Mouse (Mus musculus): ENCODE results near the gene Lsm4. TPM values are rescaled to one million over a fixed set of nuclear protein-coding genes. Genes with fewer than 3 reads are reported as not detected.

Gene Lsm4
- total and polyA plus RNA-seq, 3 experiments: 143 to 240 (median 168) TPM

DNA sequence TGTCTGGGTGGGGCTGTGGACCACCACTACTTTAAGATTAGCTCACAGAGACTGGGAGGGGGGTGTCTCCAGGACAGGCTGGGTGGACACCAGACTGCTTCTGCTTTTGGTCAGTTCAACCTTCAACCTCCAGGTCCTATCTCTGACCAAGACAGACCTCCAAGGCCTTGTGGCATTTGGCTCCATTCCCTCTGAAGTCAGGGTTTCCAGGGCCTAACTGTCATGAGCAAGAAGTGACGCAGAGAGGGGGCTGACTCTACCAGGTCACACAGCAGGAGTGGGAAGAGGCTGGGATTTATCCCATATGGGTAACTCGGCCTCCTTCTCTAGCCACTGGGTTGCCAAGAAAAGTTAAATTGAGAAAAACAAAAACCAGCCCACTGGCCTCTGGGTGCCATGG is 15.3 kb upstream of the Lsm4 start:
- H3K27ac ChIP-seq (ENCODE audit: insufficient read depth, low read depth): no peak overlapping the region
- TF ChIP-seq MXI1 (IDR thresholded peaks at IDR 0.05; ENCODE audit: low read depth, low read length): no peak
- TF ChIP-seq BHLHE40 (IDR thresholded peaks at IDR 0.05; ENCODE audit: low read depth, low read length): no peak
- TF ChIP-seq ZKSCAN1 (IDR thresholded peaks at IDR 0.05; ENCODE audit: borderline replicate concordance, low read depth, low read length): no peak
- no peak for TF ChIP-seq MAX (IDR thresholded peaks at IDR 0.05; ENCODE audit: low read length)
- TF ChIP-seq UBTF (IDR thresholded peaks at IDR 0.05; ENCODE audit: low read depth, low read length): no peak
- TF ChIP-seq SIN3A (IDR thresholded peaks at IDR 0.05; ENCODE audit: low read length): no peak
- TF ChIP-seq TCF12 (IDR thresholded peaks at IDR 0.05; ENCODE audit: low read depth, low read length): no peak

DNA sequence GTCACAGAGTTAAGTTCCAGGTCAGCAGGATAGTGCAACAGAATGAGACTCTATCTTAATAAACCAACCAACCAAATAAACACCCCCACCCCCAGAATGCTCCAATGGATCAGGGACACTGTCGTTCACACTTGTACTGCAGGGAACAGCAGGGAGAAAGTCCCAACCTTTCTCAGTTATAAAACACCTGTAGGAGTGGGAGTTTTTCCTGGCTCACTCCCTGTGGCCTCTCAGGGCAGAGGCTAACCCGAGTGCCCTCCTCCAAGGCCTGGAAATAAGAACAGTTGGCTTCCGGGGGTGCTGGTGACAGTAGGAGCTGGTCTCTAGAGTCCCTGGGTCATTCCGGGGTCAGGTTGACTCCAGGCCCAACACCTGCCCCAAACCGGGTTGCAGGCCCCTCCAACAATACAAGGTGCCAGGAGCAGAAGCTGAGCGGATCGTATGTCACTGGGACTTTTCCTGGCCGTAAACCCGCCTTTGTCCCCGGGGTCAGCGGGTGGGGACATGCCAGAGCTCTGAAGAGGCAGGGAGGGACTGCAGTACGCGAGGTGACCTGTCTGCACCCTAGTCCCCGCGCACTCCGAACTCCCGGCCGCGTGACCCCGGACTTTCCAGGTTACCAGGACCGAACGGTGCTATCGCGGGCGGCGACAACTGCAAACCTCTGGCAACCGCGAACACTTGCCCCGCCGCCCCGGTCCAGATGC is 14.0 kb upstream of the Lsm4 start:
- peak overlapping the region; percentile 77 for H3K9ac ChIP-seq (ENCODE audit: insufficient read depth, low read depth)
- H3K9me3 ChIP-seq (replicated peaks; ENCODE audit: low read length): no peaks in the 10 kb centered on the region
- peaks cover 12% of the 10 kb centered on the region; the same call in 1 of the 2 replicates for H3K79me2 ChIP-seq (replicated peaks; ENCODE audit: control insufficient read depth, extremely low read depth, insufficient read depth, poor library complexity, severe bottlenecking)
- H3K36me3 ChIP-seq (replicated peaks in 1 of 2; ENCODE audit: control insufficient read depth in 1 of 2, insufficient read depth in 1 of 2, low read length in 1 of 2): peaks cover 4 to 39% of the 10 kb centered on the region in 2 experiments
- H3K4me3 ChIP-seq (replicated peaks in 1 of 3; ENCODE audit: low read depth in 2 of 3, low read length in 2 of 3, poor library complexity in 1 of 3): peak overlapping the region; percentile 79 to 89 (median 80)
- H3K27me3 ChIP-seq (replicated peaks): peaks cover 1% of the 10 kb centered on the region
- peak overlapping the region; percentile 76 for H3K4me2 ChIP-seq (ENCODE audit: insufficient read depth, low read depth, poor library complexity, severe bottlenecking)
- no peak for DNase-seq (ENCODE audit: extremely low read depth)
- dilution Hi-C loops (cut with MboI; ENCODE audit: extremely low pct_ligation_motif_present, extremely low pct_unique_long_range_greater_than_20kb, low sequenced_read_pairs): no loop called here
- TF ChIP-seq MAX (IDR thresholded peaks at IDR 0.05; ENCODE audit: low read length) (0 out of 2 replicates have a peak, but pooled peaks have one; percentile 5), E2F4 (IDR thresholded peaks at IDR 0.05; ENCODE audit: insufficient replicate concordance, low read depth, low read length) (no peak)
- H3K27ac ChIP-seq (ENCODE audit: insufficient read depth, low read depth): 0 out of 2 replicates have a peak overlapping the region, but pooled peaks have one; percentile 29
- in situ Hi-C loops (cut with MboI; ENCODE audit: low pct_ligation_motif_present, low pct_unique_long_range_greater_than_20kb, low sequenced_read_pairs): no loop called here
- peaks cover 10 to 57% of the 10 kb centered on the region in 2 experiments for H3K4me1 ChIP-seq (ENCODE audit: control insufficient read depth in 1 of 2, insufficient read depth in 2 of 2)

More for the DNA sequence above, 15.3 kb upstream of the Lsm4 start:
- DNase-seq (ENCODE audit: extremely low read depth): no peak
- Histone ChIP-seq H3K4me1 (ENCODE audit: control insufficient read depth in 1 of 2, insufficient read depth in 2 of 2) (peaks cover 10 to 64% of the 10 kb centered on the region in 2 experiments), H3K4me2 (ENCODE audit: insufficient read depth, low read depth, poor library complexity, severe bottlenecking) (no peak overlapping the region), H3K27me3 (replicated peaks) (no peaks in the 10 kb centered on the region), H3K36me3 (replicated peaks in 1 of 2; ENCODE audit: control insufficient read depth in 1 of 2, insufficient read depth in 1 of 2, low read length in 1 of 2) (peaks cover 4 to 41% of the 10 kb centered on the region in 2 experiments), H3K9me3 (replicated peaks; ENCODE audit: low read length) (no peaks in the 10 kb centered on the region), H3K79me2 (replicated peaks; ENCODE audit: control insufficient read depth, extremely low read depth, insufficient read depth, poor library complexity, severe bottlenecking) (peaks cover 12% of the 10 kb centered on the region; the same call in 1 of the 2 replicates), H3K9ac (ENCODE audit: insufficient read depth, low read depth) (no peak overlapping the region), H3K4me3 (replicated peaks in 1 of 3; ENCODE audit: low read depth in 2 of 3, low read length in 2 of 3, poor library complexity in 1 of 3) (no peak overlapping the region)
- dilution Hi-C loops (cut with MboI; ENCODE audit: extremely low pct_ligation_motif_present, extremely low pct_unique_long_range_greater_than_20kb, low sequenced_read_pairs): no loop called here
- in situ Hi-C loops (cut with MboI; ENCODE audit: low pct_ligation_motif_present, low pct_unique_long_range_greater_than_20kb, low sequenced_read_pairs): no loop called here

DNA sequence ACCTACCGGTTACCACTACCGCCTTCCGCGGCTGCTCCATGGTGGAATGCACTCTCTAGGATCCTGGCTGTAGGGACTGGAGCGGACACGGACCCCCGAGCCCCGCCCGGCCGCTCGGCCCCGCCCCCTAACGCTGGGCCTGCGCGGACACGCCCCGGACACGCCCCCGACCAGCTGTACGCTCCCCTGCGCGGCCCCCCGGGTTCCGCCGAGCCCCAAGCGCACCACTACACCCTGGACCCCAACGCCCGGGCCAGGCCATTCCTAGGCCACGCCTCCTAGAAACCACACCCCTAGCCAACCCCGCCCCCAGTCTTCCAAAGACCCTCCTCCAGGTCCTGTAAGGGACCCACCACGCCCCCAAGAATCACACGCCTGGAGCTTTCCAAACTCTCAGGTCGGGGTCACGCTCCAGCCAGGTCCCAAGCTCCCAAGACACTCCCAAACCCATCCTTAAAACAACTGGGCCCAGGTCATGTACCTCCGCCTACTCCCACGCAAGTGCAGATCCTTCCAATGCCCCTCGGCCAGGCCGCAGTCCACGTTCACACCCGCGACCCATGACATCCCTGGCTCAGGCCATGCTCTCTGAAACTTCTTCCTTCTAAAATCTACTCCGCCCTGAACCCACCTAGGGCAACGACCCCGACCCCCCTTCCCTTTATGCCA is 13.3 kb upstream of the Lsm4 start:
- Histone ChIP-seq H3K9me3 (replicated peaks; ENCODE audit: low read length) (no peaks in the 10 kb centered on the region), H3K4me1 (ENCODE audit: control insufficient read depth in 1 of 2, insufficient read depth in 2 of 2) (peaks cover 10 to 50% of the 10 kb centered on the region in 2 experiments), H3K79me2 (replicated peaks; ENCODE audit: control insufficient read depth, extremely low read depth, insufficient read depth, poor library complexity, severe bottlenecking) (peaks cover 12% of the 10 kb centered on the region; the same call in 1 of the 2 replicates), H3K4me3 (replicated peaks in 1 of 3; ENCODE audit: low read depth in 2 of 3, low read length in 2 of 3, poor library complexity in 1 of 3) (peak overlapping the region; percentile 79 to 89 (median 80)), H3K4me2 (ENCODE audit: insufficient read depth, low read depth, poor library complexity, severe bottlenecking) (peak overlapping the region; percentile 48), H3K27me3 (replicated peaks) (peaks cover 1% of the 10 kb centered on the region), H3K27ac (ENCODE audit: insufficient read depth, low read depth) (peak overlapping the region; percentile 41), H3K36me3 (replicated peaks in 1 of 2; ENCODE audit: control insufficient read depth in 1 of 2, insufficient read depth in 1 of 2, low read length in 1 of 2) (peaks cover 4 to 32% of the 10 kb centered on the region in 2 experiments), H3K9ac (ENCODE audit: insufficient read depth, low read depth) (peak overlapping the region; percentile 77)
- peak; percentile 87 for DNase-seq (ENCODE audit: extremely low read depth)
- dilution Hi-C loops (cut with MboI; ENCODE audit: extremely low pct_ligation_motif_present, extremely low pct_unique_long_range_greater_than_20kb, low sequenced_read_pairs) (no loop called here), in situ Hi-C loops (cut with MboI; ENCODE audit: low pct_ligation_motif_present, low pct_unique_long_range_greater_than_20kb, low sequenced_read_pairs) (loop anchor here (10.0 kb wide), 1 partner anchor 55 kb away; the partner anchor contains the start of gene Gm3336)
- TF ChIP-seq CHD1 (IDR thresholded peaks at IDR 0.05; ENCODE audit: low read depth, low read length) (no peak), ZKSCAN1 (IDR thresholded peaks at IDR 0.05; ENCODE audit: borderline replicate concordance, low read depth, low read length) (no peak), NRF1 (IDR thresholded peaks at IDR 0.05; ENCODE audit: low read depth, low read length) (peak; percentile 82), MAFK (IDR thresholded peaks at IDR 0.05; ENCODE audit: insufficient replicate concordance, low read length) (no peak), USF1 (IDR thresholded peaks at IDR 0.05; ENCODE audit: low read depth, low read length) (no peak), SIN3A (IDR thresholded peaks at IDR 0.05; ENCODE audit: low read length) (peak; percentile 83), NELFE (IDR thresholded peaks at IDR 0.05; ENCODE audit: low read depth, low read length) (0 out of 2 replicates have a peak, but pooled peaks have one; percentile 21), MEF2A (IDR thresholded peaks at IDR 0.05; ENCODE audit: borderline replicate concordance, low read depth, low read length) (peak; percentile 29; the same call in 1 of the 2 replicates), POLR2A (IDR thresholded peaks at IDR 0.05; ENCODE audit: low read depth, low read length) (peak; percentile 41; the same call in 1 of the 2 replicates), ELF1 (IDR thresholded peaks at IDR 0.05; ENCODE audit: low read depth, low read length) (peak; percentile 34; the same call in 1 of the 2 replicates), SMC3 (IDR thresholded peaks at IDR 0.05; ENCODE audit: low read depth, low read length) (no peak), HCFC1 (IDR thresholded peaks at IDR 0.05; ENCODE audit: low read depth, low read length) (peak; percentile 66), ETS1 (conservative IDR thresholded peaks at IDR 0.05; ENCODE audit: low read depth, low read length) (peak; percentile 66), TCF12 (IDR thresholded peaks at IDR 0.05; ENCODE audit: low read depth, low read length) (peak; percentile 66), KAT2A (IDR thresholded peaks at IDR 0.05; ENCODE audit: insufficient replicate concordance, low read length) (no peak), RAD21 (IDR thresholded peaks at IDR 0.05; ENCODE audit: low read depth, low read length) (no peak), UBTF (IDR thresholded peaks at IDR 0.05; ENCODE audit: low read depth, low read length) (no peak)
